Mouse (Mus musculus) megakaryocyte progenitor cell, adult 5-6 weeks (primary cell): ENCODE measurements around the gene Lce3f. TPM values are rescaled to one million over a fixed set of nuclear protein-coding genes. Genes with fewer than 3 reads are reported as not detected.

Experiments used
- ATAC-seq: replicated peaks from 2 replicates; pipeline ENCODE4 v1.8.0; 2016; ENCODE audit warnings: mild to moderate bottlenecking, moderate TSS enrichment, inconsistent platforms; ENCODE audit not compliant: poor library complexity
- total RNA-seq, 2 experiments: library from RNA; stranded (forward) in 1 of 2; stranded (reverse) in 1 of 2; fragments of 157-497, 149-512 nt in 1 of 2; fragments of 200-1000 nt in 1 of 2; gene quantifications; 2 replicates each; pipeline versions ENCODE4 v1.2.3 to v1.2.4; 2015 to 2017

Gene Lce3f
- total RNA-seq (2015) = not detected in 2 replicates
- total RNA-seq (2017) = not detected in 2 replicates

GRCm38 (mm10) chr3:92991926-92992325 lies at the start of gene Lce3f:
Gene Lce3f (plus strand): TSS chr3:92992226.
- ATAC-seq = no peak

- ATAC-seq = no peak
Observed at GRCm38 (mm10) chr3:92944186-92944585, 47.8 kb upstream of the Lce3f start, which contains the start of gene Lce3c. Gene Lce3c (plus strand): TSS chr3:92944486.

- ATAC-seq = no peak
Observed at GRCm38 (mm10) chr3:92957090-92957489, 34.9 kb upstream of the Lce3f start, which contains the start of gene Lce3d. Gene Lce3d (plus strand): TSS chr3:92957390.

GRCm38 (mm10) chr3:92966761-92967160 lies 25.3 kb upstream of the Lce3f start, which contains the start of gene Lce3e:
Gene Lce3e (plus strand): TSS chr3:92967061.
- ATAC-seq = no peak

DNA sequence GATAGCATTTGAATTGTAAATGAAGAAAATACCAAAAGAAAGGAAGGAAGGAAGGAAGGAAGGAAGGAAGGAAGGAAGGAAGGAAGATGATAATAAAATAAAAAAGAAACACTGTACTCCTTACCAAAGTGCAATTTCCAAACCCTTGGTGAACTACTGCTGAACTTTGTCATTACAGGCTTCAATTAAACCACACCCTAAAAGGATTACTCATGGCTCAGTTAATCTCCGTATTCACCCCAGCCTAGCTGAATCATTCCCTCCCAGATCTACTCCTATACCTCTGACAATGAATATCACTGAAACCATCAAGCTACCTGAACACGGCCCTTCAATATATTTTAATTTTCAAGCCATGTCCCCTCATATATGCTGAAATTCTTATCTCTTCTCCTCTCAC lies 13.5 kb upstream of the Lce3f start:
- no peak for ATAC-seq

DNA sequence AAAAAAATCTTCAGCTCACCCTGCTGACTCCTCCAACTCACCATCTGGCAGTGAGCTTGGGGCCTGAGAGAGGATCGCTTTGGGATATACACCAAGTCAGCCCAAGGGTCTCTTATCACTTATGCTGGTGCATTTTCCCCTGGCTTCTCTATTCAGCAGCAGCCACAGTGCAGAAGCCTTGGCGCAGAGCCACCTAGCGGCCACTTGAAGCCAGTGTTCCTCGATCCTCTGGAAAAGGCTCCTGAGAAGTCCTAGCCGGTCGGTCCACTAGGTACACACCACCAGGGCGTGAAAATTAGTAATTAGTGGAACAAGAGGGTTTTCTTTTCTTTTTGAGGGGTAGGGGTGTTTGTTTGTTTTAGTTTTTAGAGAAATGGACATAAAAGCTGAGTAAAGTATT lies 6.7 kb downstream of the Lce3f start:
- ATAC-seq = peak; percentile 96

DNA sequence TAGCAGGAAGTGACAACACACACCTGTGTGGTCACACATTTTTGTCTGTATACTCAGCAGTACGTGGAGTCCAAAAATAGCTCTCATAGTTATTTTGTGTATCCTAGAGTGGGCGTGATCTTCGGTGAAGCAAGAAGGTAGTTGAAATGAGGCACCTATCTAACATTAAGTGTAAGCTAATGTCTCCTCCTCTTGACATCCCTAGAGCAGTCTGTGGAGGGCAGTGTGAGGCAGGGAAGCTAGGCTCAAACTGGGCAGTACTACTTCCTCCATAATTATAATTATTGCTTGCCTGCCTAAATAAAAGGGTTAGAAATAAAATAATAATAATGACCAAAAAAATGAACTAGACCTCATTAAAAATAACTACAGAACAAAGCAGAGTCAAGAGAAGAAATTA lies 8.6 kb downstream of the Lce3f start:
- ATAC-seq = no peak

DNA sequence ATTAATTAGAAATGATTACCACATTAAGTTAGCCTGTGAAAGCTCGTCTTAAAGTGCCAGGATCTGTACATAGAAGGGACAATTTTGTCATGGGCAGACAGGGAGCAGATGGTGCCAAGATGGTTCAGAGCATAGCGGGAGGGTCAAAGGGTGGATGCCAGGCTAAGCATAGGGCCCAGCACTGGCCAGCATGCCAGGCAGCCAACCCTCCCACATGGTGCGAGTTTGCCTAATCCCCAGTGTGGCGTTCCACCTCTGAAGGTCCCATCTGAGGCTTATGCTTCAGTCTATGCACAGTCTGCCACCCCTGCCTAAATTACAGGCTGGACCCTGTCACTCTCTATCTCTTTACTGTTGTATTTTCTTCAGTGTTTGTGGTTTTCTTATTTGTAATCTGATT lies 10.8 kb downstream of the Lce3f start:
- no peak for ATAC-seq

- ATAC-seq = no peak
Observed at GRCm38 (mm10) chr3:93014378-93014801, 22.4 kb downstream of the Lce3f start.

DNA sequence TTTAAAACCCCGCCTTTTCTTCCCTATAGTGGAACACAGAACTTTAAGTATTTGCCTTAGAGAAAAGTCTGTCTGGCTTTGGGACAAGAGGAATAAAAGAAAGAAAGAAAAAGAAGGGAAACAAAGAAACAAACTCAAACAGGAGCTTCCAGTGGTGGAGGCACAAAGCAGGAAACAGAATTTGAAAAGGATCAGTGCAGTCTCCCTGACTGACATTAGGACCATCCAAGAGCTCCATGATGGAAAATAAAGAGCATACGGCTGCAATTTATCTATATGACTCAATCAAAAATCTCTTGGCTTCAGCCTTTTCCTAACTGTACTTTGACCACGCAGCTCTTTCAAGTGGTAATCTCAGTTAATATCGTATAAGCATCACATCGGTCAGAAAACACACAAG lies 22.8 kb downstream of the Lce3f start:
- no peak for ATAC-seq

DNA sequence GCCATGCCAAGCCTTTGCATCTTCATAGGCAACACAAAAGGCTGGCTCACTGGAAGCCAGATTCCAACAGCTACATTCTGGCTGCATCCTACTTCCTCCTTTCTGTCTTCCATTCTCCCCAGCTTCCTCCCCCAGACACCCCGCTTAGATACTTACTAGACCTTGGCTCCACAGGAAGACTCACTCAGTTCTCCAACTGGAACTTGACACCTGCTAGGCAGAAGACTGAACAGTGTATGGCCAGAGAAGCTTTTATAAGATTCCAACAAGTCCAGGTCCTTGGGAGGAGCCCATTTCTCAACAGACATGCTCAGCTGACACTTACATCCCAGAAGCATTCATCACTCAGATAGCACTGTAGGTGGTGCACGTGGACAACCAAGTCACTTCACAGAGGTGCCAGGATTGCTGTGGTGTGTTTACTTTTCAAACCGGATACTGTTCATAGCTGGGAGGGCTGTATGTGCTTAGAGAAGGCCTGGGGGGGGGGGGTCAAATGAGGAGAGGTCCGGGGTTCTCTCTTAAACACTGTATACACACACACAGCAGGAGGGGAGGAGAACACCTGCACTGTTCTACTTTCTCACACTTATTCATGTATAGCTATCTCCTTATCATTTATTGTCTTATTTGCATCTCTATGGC lies 23.6 kb downstream of the Lce3f start, which contains the start of gene Crct1:
Crct1 (minus strand) TSS at position 228 of the 645 bp plus-strand sequence.
- ATAC-seq = no peak

GRCm38 (mm10) chr3:93018960-93019359 lies 26.9 kb downstream of the Lce3f start, which contains the start of gene Lce1m:
Gene Lce1m (minus strand): TSS chr3:93019060.
- ATAC-seq = no peak

- ATAC-seq = no peak
Observed at GRCm38 (mm10) chr3:93021171-93021570, 29.1 kb downstream of the Lce3f start.

GRCm38 (mm10) chr3:93023411-93024184 lies 31.6 kb downstream of the Lce3f start:
- ATAC-seq = no peak

DNA sequence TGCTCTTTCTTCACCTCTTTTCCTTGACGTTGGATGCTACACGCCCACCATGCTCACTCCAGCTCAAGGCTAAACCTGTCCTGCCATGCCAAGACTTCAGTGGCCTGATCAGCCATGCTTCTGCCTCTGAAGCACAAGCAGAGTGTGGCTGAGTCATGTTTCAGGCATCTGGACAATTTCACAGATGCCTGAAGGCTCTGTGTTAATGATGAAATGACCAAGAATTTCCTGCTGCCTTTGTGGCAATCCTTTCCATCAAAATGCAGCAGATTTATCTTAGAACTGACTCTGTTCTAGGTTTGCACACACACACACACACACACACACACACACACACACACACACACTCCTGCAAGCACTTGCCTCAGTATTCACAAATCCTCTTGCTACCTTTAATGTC lies 33.5 kb downstream of the Lce3f start:
- ATAC-seq = no peak

GRCm38 (mm10) chr3:93031450-93031849 lies 39.4 kb downstream of the Lce3f start:
- ATAC-seq = peak; percentile 78

Other genes starting within 250 kb of the Lce3f start
- not detected in 2 replicates for gene Lce1g, start 239.9 kb upstream of the Lce3f start, total RNA-seq (2015)
- gene Lce1g, start 239.9 kb upstream of the Lce3f start, total RNA-seq (2017) = not detected in 2 replicates
- not detected in 2 replicates for gene Lce1h, start 227.2 kb upstream of the Lce3f start, total RNA-seq (2015)
- gene Lce1h, start 227.2 kb upstream of the Lce3f start, total RNA-seq (2017) = not detected in 2 replicates
- gene Lce1i, start 213.3 kb upstream of the Lce3f start, total RNA-seq (2015) = not detected in 2 replicates
- not detected in 2 replicates for gene Lce1i, start 213.3 kb upstream of the Lce3f start, total RNA-seq (2017)
- not detected in 2 replicates for gene Lce1j, start 201.7 kb upstream of the Lce3f start, total RNA-seq (2015)
- gene Lce1j, start 201.7 kb upstream of the Lce3f start, total RNA-seq (2017) = not detected in 2 replicates
- not detected in 2 replicates for gene Lce1k, start 184.3 kb upstream of the Lce3f start, total RNA-seq (2015)
- not detected in 2 replicates for gene Lce1k, start 184.3 kb upstream of the Lce3f start, total RNA-seq (2017)
- not detected in 2 replicates for gene Kprp, start 165.0 kb upstream of the Lce3f start, total RNA-seq (2015)
- not detected in 2 replicates for gene Kprp, start 165.0 kb upstream of the Lce3f start, total RNA-seq (2017)
- not detected in 2 replicates for gene Lce1l, start 140.9 kb upstream of the Lce3f start, total RNA-seq (2015)
- gene Lce1l, start 140.9 kb upstream of the Lce3f start, total RNA-seq (2017) = not detected in 2 replicates
- not detected in 2 replicates for gene 2310050C09Rik, start 122.0 kb upstream of the Lce3f start, total RNA-seq (2015)
- not detected in 2 replicates for gene 2310050C09Rik, start 122.0 kb upstream of the Lce3f start, total RNA-seq (2017)
- gene Lce3a, start 66.0 kb upstream of the Lce3f start, total RNA-seq (2015) = not detected in 2 replicates
- gene Lce3a, start 66.0 kb upstream of the Lce3f start, total RNA-seq (2017) = not detected in 2 replicates
- gene Lce3b, start 59.2 kb upstream of the Lce3f start, total RNA-seq (2015) = not detected in 2 replicates
- not detected in 2 replicates for gene Lce3b, start 59.2 kb upstream of the Lce3f start, total RNA-seq (2017)
- gene Lce3c, start 47.7 kb upstream of the Lce3f start, total RNA-seq (2015) = not detected in 2 replicates
- gene Lce3c, start 47.7 kb upstream of the Lce3f start, total RNA-seq (2017) = not detected in 2 replicates
- gene Lce3d, start 34.8 kb upstream of the Lce3f start, total RNA-seq (2015) = not detected in 2 replicates
- gene Lce3d, start 34.8 kb upstream of the Lce3f start, total RNA-seq (2017) = not detected in 2 replicates
- gene Lce3e, start 25.2 kb upstream of the Lce3f start, total RNA-seq (2015) = not detected in 2 replicates
- gene Lce3e, start 25.2 kb upstream of the Lce3f start, total RNA-seq (2017) = not detected in 2 replicates
- gene Crct1, start 23.5 kb downstream of the Lce3f start, total RNA-seq (2015) = not detected in 2 replicates
- gene Crct1, start 23.5 kb downstream of the Lce3f start, total RNA-seq (2017) = not detected in 2 replicates
- not detected in 2 replicates for gene Lce1m, start 26.8 kb downstream of the Lce3f start, total RNA-seq (2015)
- gene Lce1m, start 26.8 kb downstream of the Lce3f start, total RNA-seq (2017) = not detected in 2 replicates
- not detected in 2 replicates for gene Gm4858, start 76.6 kb downstream of the Lce3f start, total RNA-seq (2015)
- gene Gm4858, start 76.6 kb downstream of the Lce3f start, total RNA-seq (2017) = not detected in 2 replicates
- not detected in 2 replicates for gene Crnn, start 152.6 kb downstream of the Lce3f start, total RNA-seq (2015)
- not detected in 2 replicates for gene Crnn, start 152.6 kb downstream of the Lce3f start, total RNA-seq (2017)
- not detected in 2 replicates for gene Flg2, start 205.1 kb downstream of the Lce3f start, total RNA-seq (2015)
- not detected in 2 replicates for gene Flg2, start 205.1 kb downstream of the Lce3f start, total RNA-seq (2017)